Mouse (Mus musculus): ENCODE measurements around the gene Tagap. TPM values are rescaled to one million over a fixed set of nuclear protein-coding genes. Genes with fewer than 3 reads are reported as not detected.
A peak's percentile ranks its signal among the peaks of the same experiment; 100 is the strongest.

Tagap gene
- total RNA-seq (2021) = 1 to 10 TPM; 2.6 to 3.0 TPM

- intact Hi-C loops (cut with DNase I) = loop anchor here (5.0 kb wide), 1 partner anchor 58 kb away; no protein-coding TSS in a partner anchor
- no peak for DNase-seq
Measured at GRCm38 (mm10) chr17:7925413-7926160, at the start of gene Tagap. Gene Tagap, plus strand, starts transcription at chr17:7926000.

GRCm38 (mm10) chr17:7876541-7876940, 49.3 kb upstream of the Tagap start:
- intact Hi-C loops (cut with DNase I) = no loop called here
- no peak for DNase-seq

GRCm38 (mm10) chr17:7877191-7877764, 48.5 kb upstream of the Tagap start:
- DNase-seq = no peak

GRCm38 (mm10) chr17:7877878-7878277, 47.9 kb upstream of the Tagap start:
- intact Hi-C loops (cut with DNase I) = no loop called here
- no peak for DNase-seq

More at GRCm38 (mm10) chr17:7877191-7877764, 48.5 kb upstream of the Tagap start:
- intact Hi-C loops (cut with DNase I) = no loop called here

- intact Hi-C loops (cut with DNase I) = no loop called here
- no peak for DNase-seq
Measured at GRCm38 (mm10) chr17:7879529-7879928, 46.3 kb upstream of the Tagap start.

- intact Hi-C loops (cut with DNase I) = no loop called here
- DNase-seq = no peak
Measured at GRCm38 (mm10) chr17:7883126-7883525, 42.7 kb upstream of the Tagap start.

- intact Hi-C loops (cut with DNase I) = no loop called here
- DNase-seq = no peak
Measured at GRCm38 (mm10) chr17:7884606-7885005, 41.2 kb upstream of the Tagap start.

GRCm38 (mm10) chr17:7887071-7887815, 38.6 kb upstream of the Tagap start:
- intact Hi-C loops (cut with DNase I) = no loop called here
- no peak for DNase-seq

GRCm38 (mm10) chr17:7888291-7888690, 37.5 kb upstream of the Tagap start:
- intact Hi-C loops (cut with DNase I) = no loop called here
- no peak for DNase-seq

- intact Hi-C loops (cut with DNase I) = no loop called here
Measured at GRCm38 (mm10) chr17:7889026-7889425, 36.8 kb upstream of the Tagap start.

GRCm38 (mm10) chr17:7892676-7893075, 33.1 kb upstream of the Tagap start:
- intact Hi-C loops (cut with DNase I) = no loop called here
- DNase-seq = no peak

More at GRCm38 (mm10) chr17:7889026-7889425, 36.8 kb upstream of the Tagap start:
- DNase-seq = no peak

- no peak for DNase-seq
- intact Hi-C loops (cut with DNase I) = no loop called here
Measured at GRCm38 (mm10) chr17:7894094-7894493, 31.7 kb upstream of the Tagap start.

GRCm38 (mm10) chr17:7896047-7896635, 29.7 kb upstream of the Tagap start:
- intact Hi-C loops (cut with DNase I) = no loop called here
- DNase-seq = no peak

- intact Hi-C loops (cut with DNase I) = no loop called here
- DNase-seq = no peak
Measured at GRCm38 (mm10) chr17:7897120-7897519, 28.7 kb upstream of the Tagap start.

GRCm38 (mm10) chr17:7897756-7898155, 28.0 kb upstream of the Tagap start:
- no peak for DNase-seq
- intact Hi-C loops (cut with DNase I) = no loop called here

GRCm38 (mm10) chr17:7899233-7899632, 26.6 kb upstream of the Tagap start:
- DNase-seq = peak in 1 of 2 experiments; percentile 38
- intact Hi-C loops (cut with DNase I) = no loop called here

- intact Hi-C loops (cut with DNase I) = no loop called here
- no peak for DNase-seq
Measured at GRCm38 (mm10) chr17:7899961-7900360, 25.8 kb upstream of the Tagap start.

- intact Hi-C loops (cut with DNase I) = no loop called here
Measured at GRCm38 (mm10) chr17:7901536-7901935, 24.3 kb upstream of the Tagap start.

GRCm38 (mm10) chr17:7902362-7902761, 23.4 kb upstream of the Tagap start:
- peak in 1 of 2 experiments; percentile 36 for DNase-seq
- intact Hi-C loops (cut with DNase I) = no loop called here

More at GRCm38 (mm10) chr17:7901536-7901935, 24.3 kb upstream of the Tagap start:
- no peak for DNase-seq

GRCm38 (mm10) chr17:7904992-7905391, 20.8 kb upstream of the Tagap start:
- intact Hi-C loops (cut with DNase I) = no loop called here

More at GRCm38 (mm10) chr17:7904992-7905391, 20.8 kb upstream of the Tagap start:
- DNase-seq = no peak

Measured in heart, postnatal 10 days (tissue).